ENCODE assay signal across 32 mouse cellular contexts in the genomic region with DNA sequence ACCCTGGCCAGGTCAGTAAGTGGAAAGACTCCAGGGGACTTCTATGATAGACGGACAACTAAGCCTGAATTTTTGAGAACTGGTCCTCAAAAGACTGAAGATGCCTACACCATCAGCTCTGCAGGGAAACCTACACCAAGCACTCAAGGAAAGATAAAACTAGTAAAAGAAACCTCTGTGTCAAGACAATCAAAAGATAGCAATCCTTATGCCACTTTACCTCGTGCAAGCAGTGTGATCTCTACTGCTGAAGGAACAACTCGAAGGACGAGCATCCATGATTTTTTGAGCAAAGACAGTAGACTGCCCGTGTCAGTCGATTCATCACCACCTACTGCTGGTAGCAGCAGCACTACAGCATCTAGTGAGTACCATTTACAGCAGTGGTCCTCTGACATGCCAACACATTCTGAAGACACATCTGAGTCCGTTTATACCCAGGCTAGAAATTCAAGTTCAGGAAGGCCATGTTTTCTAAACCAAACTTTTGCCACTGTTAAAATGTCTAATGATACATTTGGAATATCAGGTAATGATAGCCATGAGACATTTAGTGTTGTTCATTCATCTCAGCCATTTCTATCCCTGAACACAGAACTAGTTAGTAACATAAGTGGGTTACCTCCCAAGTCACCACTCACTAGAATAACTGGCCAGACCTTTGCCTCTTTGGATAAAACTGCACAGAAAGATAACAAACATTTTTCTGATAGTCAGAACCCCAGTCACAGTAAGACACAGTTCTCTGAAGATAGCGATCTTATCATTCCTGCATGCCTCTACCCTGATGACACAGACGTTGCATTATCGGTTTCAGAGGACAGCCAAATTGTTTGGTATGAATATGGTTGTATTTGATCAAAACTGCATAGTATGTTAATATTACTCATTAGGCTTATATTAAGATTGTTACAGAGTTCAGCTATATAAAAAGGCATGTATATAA. TPM values are rescaled to one million over a fixed set of nuclear protein-coding genes. Genes with fewer than 3 reads are reported as not detected.
DNase-seq lines count a peak whose midpoint lies in the region; ATAC-seq lines count a peak whose summit lies in the region.
"Had no signal": no experiment of that assay in that cellular context is flagged by ENCODE, and none has a peak within 500 bp of the region (broad histone marks: within the 10 kb centered on the region; RNA-seq: fewer than 3 reads in every experiment).

No protein-coding gene starts in this region.

- no peaks in the 10 kb centered on the region for H3K9me3 ChIP-seq in liver, embryonic 13.5 days (replicated peaks)
- H3K9me3 ChIP-seq: forebrain, embryonic 10.5 days; forebrain, embryonic 15.5 days; hindbrain, embryonic 13.5 days; limb, embryonic 12.5 days; midbrain, embryonic 15.5 days had no signal

- no peak overlapping the region for H3K9ac ChIP-seq in liver, embryonic 13.5 days
- H3K9ac ChIP-seq: forebrain, embryonic 15.5 days; hindbrain, embryonic 13.5 days; limb, embryonic 12.5 days; midbrain, embryonic 15.5 days had no signal

- H3K4me1 ChIP-seq in liver, embryonic 13.5 days (replicated peaks), result peaks cover 18% of the 10 kb centered on the region
- H3K4me1 ChIP-seq: forebrain, embryonic 10.5 days; forebrain, embryonic 15.5 days; hindbrain, embryonic 13.5 days; limb, embryonic 12.5 days; midbrain, embryonic 15.5 days had no signal

- 57% methylated on average over 10 of the region's 10 CpGs for WGBS in liver, embryonic 13.5 days (ENCODE audit: insufficient replicate concordance)

- H3K4me2 ChIP-seq in liver, embryonic 13.5 days, result 0 out of 2 replicates have a peak overlapping the region, but pooled peaks have one; percentile 26
- H3K4me2 ChIP-seq: forebrain, embryonic 15.5 days; heart, embryonic 11.5 days; hindbrain, embryonic 13.5 days; limb, embryonic 12.5 days; midbrain, embryonic 15.5 days had no signal

- peak; percentile 72 for DNase-seq in 416B (ENCODE audit: low read depth)
- DNase-seq in c-Kit-positive CD71-positive TER-119-positive erythroid progenitor cells, embryonic 14.5 days (ENCODE audit: low spot score), result peak; percentile 52
- DNase-seq in liver, embryonic 13.5 days, result no peak
- DNase-seq in urinary bladder, adult 2 months (ENCODE audit: low spot score), result no peak
- DNase-seq in urinary bladder, postnatal 36 days (ENCODE audit: low spot score in 2 of 2), result no peak
- no peak for DNase-seq in thymus, postnatal 14 days
- DNase-seq: adrenal gland, adult 2 months; cerebellum, adult 8-10 months; cerebellum, postnatal 25 days; gastrocnemius, postnatal 25 days; heart, adult 11 months; heart, postnatal 4 days; kidney, adult 9 months; kidney, postnatal 14 days; layer of hippocampus, adult 9-11 months; lung, adult 18-20 months; lung, postnatal 4 days; right cerebral cortex, adult 18-20 months had no signal

- H3K27ac ChIP-seq in liver, embryonic 13.5 days, result peak overlapping the region; percentile 68
- H3K27ac ChIP-seq: forebrain, embryonic 10.5 days; forebrain, embryonic 15.5 days; hindbrain, embryonic 13.5 days; limb, embryonic 12.5 days; midbrain, embryonic 15.5 days had no signal

- ATAC-seq in liver, embryonic 13.5 days (ENCODE audit: low read depth), result peak; percentile 92
- peak; percentile 73 for ATAC-seq in megakaryocyte progenitor cell, adult 5-6 weeks (replicated peaks; ENCODE audit: poor library complexity)
- ATAC-seq: activated CD4-positive, CD25-positive, alpha-beta regulatory T cell, adult 4 months; CD4-positive, CD25-positive, alpha-beta regulatory T cell, adult 4 months; forebrain, embryonic 15.5 days; intestine, embryonic 16.5 days; lung, postnatal 0 days; midbrain, embryonic 15.5 days had no signal

- no peak overlapping the region for H3K4me3 ChIP-seq in liver, embryonic 13.5 days (replicated peaks)
- H3K4me3 ChIP-seq: forebrain, embryonic 10.5 days; forebrain, embryonic 15.5 days; hindbrain, embryonic 13.5 days; limb, embryonic 12.5 days; midbrain, embryonic 15.5 days had no signal

- H3K27me3 ChIP-seq in liver, embryonic 13.5 days, result no peaks in the 10 kb centered on the region
- H3K27me3 ChIP-seq: forebrain, embryonic 15.5 days; hindbrain, embryonic 13.5 days; limb, embryonic 12.5 days; midbrain, embryonic 15.5 days had no signal

- peaks cover 7% of the 10 kb centered on the region for H3K36me3 ChIP-seq in liver, embryonic 13.5 days

RNA-seq across cellular contexts. Expression of a gene that starts 10.6 kb away (rescaled TPM):
- polyA plus RNA-seq in liver, embryonic 13.5 days (2015; fragmentation: Nextera tagmentation; extraction: Ambion mirVana), result 25.0 and 29.8 TPM in 2 replicates
- 45.7 and 50.9 TPM in 2 replicates for total RNA-seq in megakaryocyte progenitor cell, adult 5-6 weeks (2015)
- 49.4 and 61.1 TPM in 2 replicates for total RNA-seq in megakaryocyte progenitor cell, adult 5-6 weeks (2017)
- polyA plus RNA-seq in urinary bladder, adult 2 months (2012; rRNA removed), result 28.2 and 28.3 TPM in 2 replicates

RNA-seq across cellular contexts. Expression of a gene that starts 22.0 kb away (rescaled TPM):
- polyA plus RNA-seq in liver, embryonic 13.5 days (2015; fragmentation: Nextera tagmentation; extraction: Ambion mirVana), result 29.3 and 32.5 TPM in 2 replicates
- total RNA-seq in megakaryocyte progenitor cell, adult 5-6 weeks (2015), result 20.1 and 30.0 TPM in 2 replicates
- 64.9 and 80.4 TPM in 2 replicates for total RNA-seq in megakaryocyte progenitor cell, adult 5-6 weeks (2017)
- 23.8 and 24.3 TPM in 2 replicates for polyA plus RNA-seq in urinary bladder, adult 2 months (2012; rRNA removed)

RNA-seq across cellular contexts. Expression of a gene that starts 43.5 kb away (rescaled TPM):
- 0.05 and 0.07 TPM in 2 replicates for polyA plus RNA-seq in liver, embryonic 13.5 days (2015; fragmentation: Nextera tagmentation; extraction: Ambion mirVana)
- total RNA-seq in megakaryocyte progenitor cell, adult 5-6 weeks (2015), result 0.10 and 0.73 TPM in 2 replicates
- 0.12 and 0.47 TPM in 2 replicates for total RNA-seq in megakaryocyte progenitor cell, adult 5-6 weeks (2017)
- 0.33 and 0.40 TPM in 2 replicates for polyA plus RNA-seq in urinary bladder, adult 2 months (2012; rRNA removed)
- total RNA-seq: gastrocnemius, adult 18-20 months; gastrocnemius, postnatal 25 days had no signal
- polyA plus RNA-seq: adrenal gland, adult 2 months; embryonic facial prominence, embryonic 11.5 days; spleen, adult 2 months had no signal

RNA-seq across cellular contexts. Expression of a gene that starts 43.7 kb away (rescaled TPM):
- 964 and 1,016 TPM in 2 replicates for polyA plus RNA-seq in liver, embryonic 13.5 days (2015; fragmentation: Nextera tagmentation; extraction: Ambion mirVana)
- total RNA-seq in megakaryocyte progenitor cell, adult 5-6 weeks (2015), result 2,267 and 2,302 TPM in 2 replicates
- total RNA-seq in megakaryocyte progenitor cell, adult 5-6 weeks (2017), result 1,089 and 1,288 TPM in 2 replicates
- 1,401 and 1,405 TPM in 2 replicates for polyA plus RNA-seq in urinary bladder, adult 2 months (2012; rRNA removed)

Comparison
In these comparisons a context has a peak if more than half of its experiments do, and no peak if none do; other contexts are left out.
1. DNase-seq: peak in 416B (single experiment) and c-Kit-positive CD71-positive TER-119-positive erythroid progenitor cells, embryonic 14.5 days (single experiment); none in liver, embryonic 13.5 days (single experiment), urinary bladder, adult 2 months (single experiment), urinary bladder, postnatal 36 days (0 of 2) and thymus, postnatal 14 days (single experiment).